Mouse (Mus musculus) monocyte, adult 5-6 weeks (primary cell): ENCODE measurements around the gene Kcnn4. TPM values are rescaled to one million over a fixed set of nuclear protein-coding genes. Genes with fewer than 3 reads are reported as not detected.
"Not testable (repeated sequence)": the region's sequence is repeated elsewhere in the genome, so short reads cannot be mapped to it uniquely, and the experiment has no call there.

Source experiments
- ATAC-seq: fragments of 153-309, 156-312 bp; replicated peaks from 2 replicates; pipeline ENCODE4 v1.8.0; 2017; ENCODE audit warnings: mild to moderate bottlenecking; ENCODE audit not compliant: low TSS enrichment, insufficient number of reproducible peaks, severe bottlenecking, poor library complexity, low FRiP score
- total RNA-seq: library from RNA; stranded (forward); fragments of 200-1000, 200-491, 200-594 nt; gene quantifications from 3 replicates; pipeline ENCODE4 v1.2.3, GENCODE M21; 2017

The Kcnn4 gene
- total RNA-seq, 1 experiment from 2014 or later = 11.5 TPM

- peak; percentile 47 for ATAC-seq
Measured at GRCm38 (mm10) chr7:24384827-24385226, 14.8 kb downstream of the Kcnn4 start.

GRCm38 (mm10) chr7:24387059-24387556 is 17.0 kb downstream of the Kcnn4 start:
- ATAC-seq = peak; percentile 44; the same call in 1 of the 2 replicates

GRCm38 (mm10) chr7:24389516-24390187 is 19.6 kb downstream of the Kcnn4 start:
- no peak for ATAC-seq

GRCm38 (mm10) chr7:24390512-24390911 is 20.4 kb downstream of the Kcnn4 start:
- ATAC-seq = no peak

- ATAC-seq = no peak
Measured at GRCm38 (mm10) chr7:24391077-24391476, 21.0 kb downstream of the Kcnn4 start.

GRCm38 (mm10) chr7:24391687-24392086 is 21.6 kb downstream of the Kcnn4 start:
- no peak for ATAC-seq

GRCm38 (mm10) chr7:24394054-24394453 is 24.0 kb downstream of the Kcnn4 start:
- ATAC-seq = no peak

- no peak for ATAC-seq
Measured at GRCm38 (mm10) chr7:24394475-24395161, 24.6 kb downstream of the Kcnn4 start.

GRCm38 (mm10) chr7:24396832-24397231 is 26.8 kb downstream of the Kcnn4 start:
- ATAC-seq = no peak

GRCm38 (mm10) chr7:24398364-24398913 is 28.4 kb downstream of the Kcnn4 start:
- ATAC-seq = no peak

- ATAC-seq = peak; percentile 76
Measured at GRCm38 (mm10) chr7:24399256-24400081, 29.4 kb downstream of the Kcnn4 start, which contains the start of gene Smg9. Gene Smg9 (plus strand): TSS chr7:24399619.

- ATAC-seq = no peak
Measured at GRCm38 (mm10) chr7:24400082-24400452, 30.0 kb downstream of the Kcnn4 start.

- ATAC-seq = not testable (repeated sequence)
Measured at GRCm38 (mm10) chr7:24400489-24400888, 30.4 kb downstream of the Kcnn4 start.

- ATAC-seq = no peak
Measured at GRCm38 (mm10) chr7:24402851-24403250, 32.8 kb downstream of the Kcnn4 start.

GRCm38 (mm10) chr7:24405649-24406048 is 35.6 kb downstream of the Kcnn4 start:
- 0 out of 2 replicates have a peak, but pooled peaks have one; percentile 15 for ATAC-seq

GRCm38 (mm10) chr7:24406528-24407344 is 36.7 kb downstream of the Kcnn4 start:
- ATAC-seq = no peak

GRCm38 (mm10) chr7:24408186-24408585 is 38.1 kb downstream of the Kcnn4 start:
- ATAC-seq = no peak

- no peak for ATAC-seq
Measured at GRCm38 (mm10) chr7:24410123-24410522, 40.1 kb downstream of the Kcnn4 start.
